Mouse (Mus musculus): ENCODE data around the gene Mypop. TPM values are rescaled to one million over a fixed set of nuclear protein-coding genes. Genes with fewer than 3 reads are reported as not detected.

Gene Mypop
- total RNA-seq, 2 experiments from 2014 or later: 50.6 to 61.2 TPM

- intact Hi-C loops (cut with DNase I): loop anchor here (2.0 to 10.0 kb wide), 2 partner anchors 17 to 341 kb away; no protein-coding TSS in a partner anchor
- TF ChIP-seq CTCF (IDR thresholded peaks at IDR 0.05): peak; percentile 33
- Histone ChIP-seq H3K4me3 (peak within 1 kb of the TSS; percentile 91), H3K27ac (peak within 1 kb of the TSS; percentile 89)
- DNase-seq (ENCODE audit: extremely low spot score in 1 of 2, low spot score in 2 of 2): no peak
Measured at GRCm38 (mm10) chr7:19023357-19023814, 32.3 kb downstream of the Mypop start, which contains the start of gene Foxa3. Gene Foxa3, minus strand, starts transcription at chr7:19023538.

GRCm38 (mm10) chr7:19024096-19024506 is 33.1 kb downstream of the Mypop start, which contains the start of gene Sympk:
Gene Sympk, plus strand, starts transcription at chr7:19024377.
- peak within 1 kb of the TSS; percentile 89 for H3K27ac ChIP-seq
- H3K4me3 ChIP-seq: peak within 1 kb of the TSS; percentile 91
- no peak for TF ChIP-seq CTCF (IDR thresholded peaks at IDR 0.05)
- intact Hi-C loops (cut with DNase I): loop anchor here (10.0 kb wide), 1 partner anchor 341 kb away; no protein-coding TSS in a partner anchor
- peak; percentile 94 to 97 for DNase-seq (ENCODE audit: extremely low spot score in 1 of 2, low spot score in 2 of 2)

DNA sequence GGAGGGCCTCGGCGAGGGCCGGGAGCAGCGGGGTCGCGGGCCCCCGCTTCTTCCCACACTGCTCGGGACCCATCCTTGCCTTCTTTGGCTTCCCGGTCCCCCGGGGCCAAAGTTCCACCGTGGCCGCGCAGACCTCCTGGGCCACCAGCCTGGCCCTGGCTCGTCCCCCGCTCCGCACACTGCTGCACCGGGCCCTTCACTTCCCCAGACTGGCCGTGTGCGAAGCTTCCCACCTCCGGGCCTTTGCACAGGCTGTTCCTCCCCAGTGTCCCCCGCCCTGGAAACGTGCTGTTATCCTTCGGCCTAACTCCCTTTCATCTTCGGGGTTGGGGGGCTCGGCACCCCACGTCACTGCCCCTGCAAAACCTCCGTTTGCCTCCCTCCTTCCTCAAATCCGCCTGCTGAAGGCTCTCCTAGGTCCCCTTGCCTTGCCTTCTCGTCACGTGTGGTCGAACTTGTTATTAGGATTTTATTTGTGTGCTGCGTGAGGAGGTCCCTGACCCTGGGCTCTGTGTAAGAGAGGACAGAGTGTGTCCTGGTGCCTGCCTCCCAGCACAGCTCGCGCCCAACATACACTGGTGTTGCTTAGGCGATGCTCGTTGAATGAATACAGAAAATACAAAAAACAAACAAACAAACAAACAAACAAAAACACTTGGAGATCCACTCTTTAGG is 33.7 kb downstream of the Mypop start:
- DNase-seq (ENCODE audit: extremely low spot score in 1 of 2, low spot score in 2 of 2): no peak
- peak overlapping the region; percentile 91 for H3K4me3 ChIP-seq
- no peak for TF ChIP-seq CTCF (IDR thresholded peaks at IDR 0.05)
- H3K27ac ChIP-seq: peak overlapping the region; percentile 89
- intact Hi-C loops (cut with DNase I): loop anchor here (10.0 kb wide), 1 partner anchor 340 kb away; no protein-coding TSS in a partner anchor

DNA sequence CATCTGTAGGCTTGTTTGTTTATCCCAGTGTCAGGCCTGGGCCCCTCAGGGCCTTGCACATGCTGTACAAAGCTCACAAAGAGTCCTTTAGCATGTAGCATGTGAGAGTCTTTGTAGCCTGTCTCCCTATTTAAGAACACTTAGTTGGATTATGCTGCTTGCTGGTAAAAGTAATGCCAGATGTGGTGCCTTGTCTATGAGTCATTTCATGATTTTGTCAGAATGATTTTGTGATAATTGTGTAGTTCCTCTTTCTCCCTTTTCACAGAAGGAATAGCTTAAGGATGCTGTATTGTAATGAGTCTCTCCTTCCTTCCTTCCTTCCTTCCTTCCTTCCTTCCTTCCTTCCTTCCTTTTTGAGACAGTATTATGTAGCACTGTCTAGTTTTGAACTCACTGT is 37.0 kb downstream of the Mypop start:
- Histone ChIP-seq H3K4me3 (no peak overlapping the region), H3K27ac (no peak overlapping the region)
- intact Hi-C loops (cut with DNase I): loop anchor here (10.0 kb wide), 1 partner anchor 337 kb away; no protein-coding TSS in a partner anchor
- TF ChIP-seq CTCF (IDR thresholded peaks at IDR 0.05): no peak
- no peak for DNase-seq (ENCODE audit: extremely low spot score in 1 of 2, low spot score in 2 of 2)

GRCm38 (mm10) chr7:19029084-19029653 is 38.1 kb downstream of the Mypop start:
- peak in 1 of 2 experiments; percentile 42 for DNase-seq (ENCODE audit: extremely low spot score in 1 of 2, low spot score in 2 of 2)
- H3K4me3 ChIP-seq: no peak overlapping the region
- intact Hi-C loops (cut with DNase I): loop anchor here (10.0 kb wide), 1 partner anchor 336 kb away; no protein-coding TSS in a partner anchor
- TF ChIP-seq CTCF (IDR thresholded peaks at IDR 0.05): peak; percentile 68
- H3K27ac ChIP-seq: no peak overlapping the region

- intact Hi-C loops (cut with DNase I): no loop called here
- DNase-seq (ENCODE audit: extremely low spot score in 1 of 2, low spot score in 2 of 2): no peak
- no peak for TF ChIP-seq CTCF (IDR thresholded peaks at IDR 0.05)
- Histone ChIP-seq H3K27ac (no peak overlapping the region), H3K4me3 (no peak overlapping the region)
Measured at GRCm38 (mm10) chr7:19031641-19032040, 40.6 kb downstream of the Mypop start.

DNA sequence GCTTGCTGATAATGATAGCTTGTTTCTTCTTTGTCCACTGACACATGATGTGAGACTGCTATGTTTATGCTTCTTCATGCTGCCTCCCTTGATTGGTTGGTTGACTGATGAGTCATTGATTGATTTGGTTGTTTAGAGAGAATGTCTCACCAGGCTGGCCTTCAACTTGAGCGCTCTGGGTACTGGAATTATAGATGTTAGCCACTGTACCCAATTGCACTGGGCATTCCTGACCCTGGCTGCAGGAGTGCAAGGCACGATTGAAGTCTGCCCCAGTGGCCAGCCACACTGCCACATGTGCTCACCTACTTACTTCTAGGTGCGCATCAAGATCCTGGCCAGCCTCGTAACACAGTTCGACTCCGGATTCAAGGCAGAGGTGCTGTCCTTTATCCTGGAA is 53.6 kb downstream of the Mypop start:
- Histone ChIP-seq H3K4me3 (no peak overlapping the region), H3K27ac (no peak overlapping the region)
- intact Hi-C loops (cut with DNase I): no loop called here
- no peak for TF ChIP-seq CTCF (IDR thresholded peaks at IDR 0.05)
- no peak for DNase-seq (ENCODE audit: extremely low spot score in 1 of 2, low spot score in 2 of 2)

DNA sequence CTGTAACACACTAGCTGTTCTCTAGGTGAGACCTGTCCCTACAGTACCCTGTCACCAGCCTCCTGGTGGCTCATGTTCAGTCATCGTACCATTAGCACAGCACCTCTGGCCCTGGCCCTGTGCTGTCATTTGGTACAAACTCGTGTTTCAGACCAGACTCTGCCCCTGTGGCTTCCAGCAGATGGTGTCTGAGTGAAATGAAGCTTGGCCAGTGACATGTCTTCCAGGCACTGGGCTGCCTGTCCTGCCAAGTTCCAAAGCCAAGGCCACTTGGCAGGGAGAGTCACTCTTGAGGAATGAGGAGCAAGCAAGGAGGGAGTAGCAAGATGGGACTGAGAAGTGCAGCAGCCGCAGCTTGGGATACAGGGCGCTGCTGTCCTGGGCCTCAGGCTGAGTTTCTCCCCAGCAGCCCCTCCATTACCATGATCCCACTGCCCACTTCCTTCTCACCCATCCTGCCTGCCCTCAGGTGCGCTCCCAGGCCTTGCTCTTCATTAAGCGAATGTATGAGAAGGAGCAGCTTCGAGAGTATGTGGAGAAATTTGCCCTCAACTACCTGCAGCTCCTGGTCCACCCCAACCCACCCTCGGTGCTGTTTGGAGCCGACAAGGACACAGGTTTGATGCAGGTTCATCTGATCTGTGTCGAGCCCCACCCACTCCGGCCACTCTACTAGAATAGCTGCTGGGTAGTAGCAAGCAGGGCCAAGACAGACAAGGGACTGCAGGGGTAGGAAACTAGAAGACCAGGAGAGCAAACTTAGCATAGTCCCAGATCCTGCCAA is 55.4 kb downstream of the Mypop start:
- no peak for DNase-seq (ENCODE audit: extremely low spot score in 1 of 2, low spot score in 2 of 2)
- intact Hi-C loops (cut with DNase I): no loop called here
- H3K27ac ChIP-seq: no peak overlapping the region
- no peak overlapping the region for H3K4me3 ChIP-seq
- TF ChIP-seq CTCF (IDR thresholded peaks at IDR 0.05): no peak

GRCm38 (mm10) chr7:19048006-19048527 is 57.0 kb downstream of the Mypop start:
- TF ChIP-seq CTCF (IDR thresholded peaks at IDR 0.05): no peak
- no peak for DNase-seq (ENCODE audit: extremely low spot score in 1 of 2, low spot score in 2 of 2)
- intact Hi-C loops (cut with DNase I): no loop called here
- H3K27ac ChIP-seq: no peak overlapping the region
- H3K4me3 ChIP-seq: no peak overlapping the region

- no peak for DNase-seq (ENCODE audit: extremely low spot score in 1 of 2, low spot score in 2 of 2)
- TF ChIP-seq CTCF (IDR thresholded peaks at IDR 0.05): no peak
- Histone ChIP-seq H3K4me3 (no peak overlapping the region), H3K27ac (peak overlapping the region; percentile 81; the same call in 1 of the 2 replicates)
- intact Hi-C loops (cut with DNase I): no loop called here
Measured at GRCm38 (mm10) chr7:19049252-19049651, 58.2 kb downstream of the Mypop start.

GRCm38 (mm10) chr7:19050172-19050571 is 59.1 kb downstream of the Mypop start:
- TF ChIP-seq CTCF (IDR thresholded peaks at IDR 0.05): no peak
- DNase-seq (ENCODE audit: extremely low spot score in 1 of 2, low spot score in 2 of 2): peak in 1 of 2 experiments; percentile 42
- Histone ChIP-seq H3K27ac (peak overlapping the region; percentile 81), H3K4me3 (no peak overlapping the region)
- intact Hi-C loops (cut with DNase I): no loop called here
